Mouse (Mus musculus) heart, embryonic 14.5 days (tissue): ENCODE results near the gene Stard10. TPM values are rescaled to one million over a fixed set of nuclear protein-coding genes. Genes with fewer than 3 reads are reported as not detected.

Source experiments
- ATAC-seq: fragments of 200-750 bp; cut with Nextera tagmentation; 2 replicates; pipeline ENCODE4 v1.8.0; 2017; ENCODE audit warnings: low read depth, moderate TSS enrichment; ENCODE audit not compliant: insufficient number of reproducible peaks, insufficient read depth, low FRiP score
- H3K27ac ChIP-seq, 2 experiments: fragments of 200-500 bp in 1 of 2; fragments of 300-500 bp in 1 of 2; sonication (generic) in 1 of 2; replicated peaks in 1 of 2; 2 replicates each; pipeline ENCODE4 v1.5.1; 2012 to 2014; ENCODE audit warnings: low read depth in 2 of 2, low read length in 2 of 2, control low read depth in 1 of 2, mild to moderate bottlenecking in 1 of 2, mixed read lengths in 1 of 2; ENCODE audit not compliant: control insufficient read depth in 1 of 2, insufficient read depth in 1 of 2
- H3K27me3 ChIP-seq: fragments of 300-500 bp; sonication (generic); 2 replicates; pipeline ENCODE4 v1.6.1; 2014; ENCODE audit warnings: mild to moderate bottlenecking, low read length, control low read depth; ENCODE audit not compliant: control insufficient read depth, insufficient read depth
- H3K36me3 ChIP-seq: fragments of 300-500 bp; sonication (generic); 2 replicates; pipeline ENCODE4 v1.6.1; 2014; ENCODE audit warnings: mild to moderate bottlenecking, control low read depth, low read length, mixed read lengths; ENCODE audit not compliant: control insufficient read depth, insufficient read depth
- H3K4me1 ChIP-seq, 2 experiments: fragments of 200-500 bp in 1 of 2; fragments of 300-500 bp in 1 of 2; sonication (generic) in 1 of 2; 2 replicates each; pipeline ENCODE4 v1.6.1; 2012 to 2014; ENCODE audit warnings: low read length in 2 of 2, control low read depth in 1 of 2, mixed read lengths in 1 of 2; ENCODE audit not compliant: control insufficient read depth in 2 of 2, insufficient read depth in 2 of 2
- H3K4me2 ChIP-seq: fragments of 300-500 bp; sonication (generic); 2 replicates; pipeline ENCODE4 v1.6.1; 2014; ENCODE audit warnings: mild to moderate bottlenecking, low read length
- H3K4me3 ChIP-seq, 2 experiments: fragments of 200-500 bp in 1 of 2; fragments of 300-500 bp in 1 of 2; sonication (generic) in 1 of 2; 2 replicates each; pipeline ENCODE4 v1.5.1; 2012 to 2014; ENCODE audit warnings: low read length in 2 of 2, mild to moderate bottlenecking in 2 of 2, control low read depth in 1 of 2, low read depth in 1 of 2, moderate library complexity in 1 of 2; ENCODE audit not compliant: control insufficient read depth in 1 of 2, insufficient read depth in 1 of 2
- H3K9ac ChIP-seq: fragments of 300-500 bp; sonication (generic); 2 replicates; pipeline ENCODE4 v1.6.1; 2014; ENCODE audit warnings: mild to moderate bottlenecking, low read length
- H3K9me3 ChIP-seq: fragments of 300-500 bp; sonication (generic); 2 replicates; pipeline ENCODE4 v1.6.1; 2016; ENCODE audit warnings: low read length, control low read depth; ENCODE audit not compliant: control insufficient read depth
- WGBS: fragments of 180-500 bp; shearing (Covaris S2); extraction: QIAGEN DNeasy Blood & Tissue Kit; methylation state at CpG from one replicate; pipeline ENCODE4 v1.1.7; 2014; 5-methylcytosine and 5-hydroxymethylcytosine counted together
- polyA plus RNA-seq: library from polyadenylated mRNA; unstranded; fragments of >200 nt; fragmentation: Nextera tagmentation; extraction: Ambion mirVana; gene quantifications from 2 replicates; pipeline ENCODE4 v1.2.1, GENCODE M21; 2014

The Stard10 gene
- polyA plus RNA-seq, 1 experiment from 2014 or later: 61.7 TPM

- 56% methylated on average over 11 of the region's 11 CpGs for WGBS
- ATAC-seq: no peak
- no peak overlapping the region for H3K4me3 ChIP-seq
These were observed 51.3 kb downstream of the Stard10 start for GRCm38 (mm10) chr7:101367901-101368852.

GRCm38 (mm10) chr7:101369666-101370065 is 52.8 kb downstream of the Stard10 start:
- 78% methylated on average over 7 of the region's 7 CpGs for WGBS
- Histone ChIP-seq H3K27me3 (0 out of 2 replicates have a peak, but pooled peaks cover 3% of the 10 kb centered on the region), H3K9ac (no peak overlapping the region), H3K36me3 (no peaks in the 10 kb centered on the region), H3K9me3 (no peaks in the 10 kb centered on the region), H3K4me3 (no peak overlapping the region), H3K4me2 (no peak overlapping the region), H3K27ac (no peak overlapping the region), H3K4me1 (no peaks in the 10 kb centered on the region)
- ATAC-seq: no peak

More at GRCm38 (mm10) chr7:101367901-101368852, 51.3 kb downstream of the Stard10 start:
- H3K4me1 ChIP-seq: peaks cover 0 to 5% of the 10 kb centered on the region in 2 experiments; a peak in 1 of 4 replicates
- H3K9me3 ChIP-seq: no peaks in the 10 kb centered on the region
- no peak overlapping the region for H3K4me2 ChIP-seq
- 0 out of 2 replicates have a peak, but pooled peaks cover 3% of the 10 kb centered on the region for H3K27me3 ChIP-seq
- no peak overlapping the region for H3K27ac ChIP-seq
- no peak overlapping the region for H3K9ac ChIP-seq
- no peaks in the 10 kb centered on the region for H3K36me3 ChIP-seq

- H3K4me3 ChIP-seq: no peak overlapping the region
- H3K4me2 ChIP-seq: no peak overlapping the region
- no peak overlapping the region for H3K9ac ChIP-seq
- H3K27me3 ChIP-seq: 0 out of 2 replicates have a peak, but pooled peaks cover 3% of the 10 kb centered on the region
- H3K27ac ChIP-seq: no peak overlapping the region
- no peaks in the 10 kb centered on the region for H3K36me3 ChIP-seq
- no peak for ATAC-seq
- H3K4me1 ChIP-seq: peaks cover 6% of the 10 kb centered on the region in 2 experiments; a peak in 3 of 4 replicates
- WGBS: 74% methylated on average over 26 of the region's 26 CpGs
- H3K9me3 ChIP-seq: no peaks in the 10 kb centered on the region
These were observed 56.2 kb downstream of the Stard10 start for GRCm38 (mm10) chr7:101373082-101373481.

- no peaks in the 10 kb centered on the region for H3K36me3 ChIP-seq
- H3K9ac ChIP-seq: no peak overlapping the region
- H3K4me2 ChIP-seq: no peak overlapping the region
- no peak overlapping the region for H3K27ac ChIP-seq
- H3K9me3 ChIP-seq: no peaks in the 10 kb centered on the region
- H3K4me1 ChIP-seq: peaks cover 11 to 15% of the 10 kb centered on the region in 2 experiments; a peak in 3 of 4 replicates
- no peak overlapping the region for H3K4me3 ChIP-seq
- 0 out of 2 replicates have a peak, but pooled peaks cover 3% of the 10 kb centered on the region for H3K27me3 ChIP-seq
- ATAC-seq: no peak
These were observed 57.3 kb downstream of the Stard10 start for GRCm38 (mm10) chr7:101374155-101374554.

GRCm38 (mm10) chr7:101376701-101377340 is 59.9 kb downstream of the Stard10 start:
- 75% methylated on average over 10 of the region's 10 CpGs for WGBS
- H3K4me1 ChIP-seq: peaks cover 12 to 22% of the 10 kb centered on the region in 2 experiments; a peak in 3 of 4 replicates
- ATAC-seq: no peak
- H3K9me3 ChIP-seq: no peaks in the 10 kb centered on the region
- H3K4me2 ChIP-seq: no peak overlapping the region
- H3K36me3 ChIP-seq: no peaks in the 10 kb centered on the region
- no peak overlapping the region for H3K4me3 ChIP-seq
- 0 out of 2 replicates have a peak, but pooled peaks cover 3% of the 10 kb centered on the region for H3K27me3 ChIP-seq
- H3K9ac ChIP-seq: no peak overlapping the region
- no peak overlapping the region for H3K27ac ChIP-seq

GRCm38 (mm10) chr7:101377741-101378262 is 60.9 kb downstream of the Stard10 start:
- peak overlapping the region; percentile 72 to 78 for H3K27ac ChIP-seq
- H3K4me3 ChIP-seq: peak overlapping the region; percentile 23 to 37
- H3K9me3 ChIP-seq: no peaks in the 10 kb centered on the region
- peak overlapping the region; percentile 65 for H3K4me2 ChIP-seq
- ATAC-seq: peak; percentile 66
- 0 out of 2 replicates have a peak, but pooled peaks cover 3% of the 10 kb centered on the region for H3K27me3 ChIP-seq
- WGBS: 22% methylated on average over 7 of the region's 7 CpGs
- no peaks in the 10 kb centered on the region for H3K36me3 ChIP-seq
- H3K9ac ChIP-seq: peak overlapping the region; percentile 71
- H3K4me1 ChIP-seq: peaks cover 12 to 22% of the 10 kb centered on the region in 2 experiments; a peak in 3 of 4 replicates

GRCm38 (mm10) chr7:101378285-101378684 is 61.4 kb downstream of the Stard10 start:
- peak overlapping the region; percentile 36 to 72; a peak in 3 of 4 replicates for H3K27ac ChIP-seq
- ATAC-seq: no peak
- peak overlapping the region; percentile 65 for H3K4me2 ChIP-seq
- 66% methylated on average over 3 of the region's 3 CpGs for WGBS
- H3K9ac ChIP-seq: peak overlapping the region; percentile 71
- H3K9me3 ChIP-seq: no peaks in the 10 kb centered on the region
- no peaks in the 10 kb centered on the region for H3K36me3 ChIP-seq
- peaks cover 12 to 22% of the 10 kb centered on the region in 2 experiments; a peak in 3 of 4 replicates for H3K4me1 ChIP-seq
- peak overlapping the region; percentile 23 to 29 for H3K4me3 ChIP-seq
- H3K27me3 ChIP-seq: no peaks in the 10 kb centered on the region
